Mouse (Mus musculus): Measurements from ENCODE around the gene Dennd5a.

The Dennd5a gene

GRCm38 (mm10) chr7:109879158-109879557 lies 81.1 kb downstream of the Dennd5a start:
- no peak for DNase-seq

GRCm38 (mm10) chr7:109876085-109876484 lies 84.2 kb downstream of the Dennd5a start:
- no peak for DNase-seq

- DNase-seq, result no peak
These were observed 84.7 kb downstream of the Dennd5a start for GRCm38 (mm10) chr7:109875598-109875997.

- no peak for DNase-seq
These were observed 85.2 kb downstream of the Dennd5a start for GRCm38 (mm10) chr7:109875033-109875432.

GRCm38 (mm10) chr7:109873170-109873569 lies 87.1 kb downstream of the Dennd5a start:
- no peak for DNase-seq

- DNase-seq, result no peak
These were observed 89.0 kb downstream of the Dennd5a start for GRCm38 (mm10) chr7:109871232-109871631.

GRCm38 (mm10) chr7:109868498-109868897 lies 91.8 kb downstream of the Dennd5a start:
- no peak for DNase-seq

GRCm38 (mm10) chr7:109866643-109867042 lies 93.6 kb downstream of the Dennd5a start:
- DNase-seq, result no peak

- DNase-seq, result no peak
These were observed 94.7 kb downstream of the Dennd5a start, which contains the start of gene Scube2 for GRCm38 (mm10) chr7:109865370-109866229. Gene Scube2 (minus strand): TSS chr7:109865679.

- DNase-seq, result no peak
These were observed 96.7 kb downstream of the Dennd5a start for GRCm38 (mm10) chr7:109863561-109863960.

GRCm38 (mm10) chr7:109860162-109860561 lies 100.1 kb downstream of the Dennd5a start:
- no peak for DNase-seq

- DNase-seq, result no peak
These were observed 100.9 kb downstream of the Dennd5a start for GRCm38 (mm10) chr7:109859354-109859753.

GRCm38 (mm10) chr7:109852752-109853212 lies 107.5 kb downstream of the Dennd5a start:
- no peak for DNase-seq

GRCm38 (mm10) chr7:109852017-109852416 lies 108.3 kb downstream of the Dennd5a start:
- DNase-seq, result no peak

- no peak for DNase-seq
These were observed 109.7 kb downstream of the Dennd5a start for GRCm38 (mm10) chr7:109850531-109850930.

- DNase-seq, result no peak
These were observed 110.4 kb downstream of the Dennd5a start for GRCm38 (mm10) chr7:109849750-109850434.

- no peak for DNase-seq
These were observed 111.2 kb downstream of the Dennd5a start for GRCm38 (mm10) chr7:109848867-109849733.

- no peak for DNase-seq
These were observed 116.2 kb downstream of the Dennd5a start for GRCm38 (mm10) chr7:109844100-109844499.

Data from spleen, adult 18-20 months (tissue).